ENCODE assay signal across 7 mouse cellular contexts in the genomic region with DNA sequence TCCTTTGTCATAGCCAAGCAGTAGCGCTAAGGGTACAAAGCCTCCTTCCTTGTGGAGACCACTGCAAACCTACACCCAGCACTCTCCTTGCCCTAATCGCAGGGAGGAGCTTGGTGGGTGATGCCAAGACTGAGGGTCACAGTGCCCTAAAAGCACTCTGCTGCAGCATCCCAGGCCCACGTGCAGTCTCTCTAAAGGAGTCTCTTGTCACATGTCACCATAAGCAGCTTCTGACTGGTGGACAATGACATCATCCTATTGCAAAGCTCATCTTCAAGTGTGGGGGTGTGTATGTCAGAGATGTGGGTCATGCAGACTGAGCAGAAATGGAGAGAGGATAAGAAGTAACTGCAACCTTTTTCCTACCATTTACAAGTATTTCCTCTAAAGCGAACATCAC. TPM values are rescaled to one million over a fixed set of nuclear protein-coding genes. Genes with fewer than 3 reads are reported as not detected.
A peak's percentile ranks its signal among the peaks of the same experiment; 100 is the strongest.
DNase-seq lines count a peak whose midpoint lies in the region; ATAC-seq lines count a peak whose summit lies in the region.

No protein-coding gene starts in this region.

- peaks cover 42% of the 10 kb centered on the region for H3K4me1 ChIP-seq in liver, embryonic 13.5 days (replicated peaks)
- peaks cover 25% of the 10 kb centered on the region for H3K4me1 ChIP-seq in liver, embryonic 11.5 days (replicated peaks; ENCODE audit: control insufficient read depth, insufficient read depth, low read length)

- no peaks in the 10 kb centered on the region for H3K9me3 ChIP-seq in liver, embryonic 13.5 days (replicated peaks)
- H3K9me3 ChIP-seq in liver, embryonic 11.5 days (ENCODE audit: control insufficient read depth, low read length): no peaks in the 10 kb centered on the region

- no peak overlapping the region for H3K4me3 ChIP-seq in liver, embryonic 13.5 days (replicated peaks)
- H3K4me3 ChIP-seq in liver, embryonic 11.5 days (ENCODE audit: low read depth, low read length): no peak overlapping the region

- H3K9ac ChIP-seq in liver, embryonic 13.5 days: no peak overlapping the region
- H3K9ac ChIP-seq in liver, embryonic 11.5 days (ENCODE audit: low read depth, low read length): no peak overlapping the region

- 63% methylated on average over 4 of the region's 4 CpGs for WGBS in liver, embryonic 13.5 days (ENCODE audit: insufficient replicate concordance)
- 79% methylated on average over 4 of the region's 4 CpGs for WGBS in liver, embryonic 11.5 days

- H3K36me3 ChIP-seq in liver, embryonic 13.5 days: peaks cover 8% of the 10 kb centered on the region; the same call in 1 of the 2 replicates
- H3K36me3 ChIP-seq in liver, embryonic 11.5 days (ENCODE audit: control insufficient read depth, insufficient read depth, low read length): peaks cover 12% of the 10 kb centered on the region

- no peak for ATAC-seq in liver, embryonic 13.5 days (ENCODE audit: low read depth)
- ATAC-seq in liver, embryonic 11.5 days (replicated peaks; ENCODE audit: low FRiP score): no peak

- intact Hi-C loops in left cerebral cortex, postnatal 10 days (cut with DNase I): no loop called here

- H3K27me3 ChIP-seq in liver, embryonic 13.5 days: peaks cover 58% of the 10 kb centered on the region
- H3K27me3 ChIP-seq in liver, embryonic 11.5 days (replicated peaks; ENCODE audit: control insufficient read depth, insufficient read depth, low read length): no peaks in the 10 kb centered on the region; the same call in 1 of the 2 replicates

- peak overlapping the region; percentile 76; the same call in 1 of the 2 replicates for H3K4me2 ChIP-seq in liver, embryonic 13.5 days
- H3K4me2 ChIP-seq in liver, embryonic 11.5 days: no peak overlapping the region

- no peak for DNase-seq in liver, embryonic 13.5 days
- no peak for DNase-seq in liver, embryonic 11.5 days (ENCODE audit: low spot score)
- DNase-seq in cerebellum, postnatal 36 days: peak; percentile 43 to 57
- DNase-seq in left cerebral cortex, postnatal 10 days (ENCODE audit: extremely low spot score in 1 of 2, low spot score in 2 of 2): peak; percentile 51 to 63
- DNase-seq in right cerebral cortex, postnatal 25 days: peak; percentile 57
- DNase-seq in adrenal gland, adult 18-20 months (ENCODE audit: low spot score in 2 of 2): no peak
- DNase-seq in urinary bladder, adult 2 months (ENCODE audit: low spot score): no peak

- H3K27ac ChIP-seq in liver, embryonic 13.5 days: no peak overlapping the region
- H3K27ac ChIP-seq in liver, embryonic 11.5 days (ENCODE audit: low read depth, low read length): no peak overlapping the region

RNA-seq across cellular contexts. Expression of gene Atp8b2, which starts 3.9 kb away (rescaled TPM):
- polyA plus RNA-seq in liver, embryonic 13.5 days (2015; fragmentation: Nextera tagmentation; extraction: Ambion mirVana): 1.4 and 2.2 TPM in 2 replicates
- 7.7 and 9.1 TPM in 2 replicates for polyA plus RNA-seq in liver, embryonic 11.5 days (2014; fragmentation: Nextera tagmentation; extraction: Ambion mirVana)
- total RNA-seq in left cerebral cortex, postnatal 10 days (2021): 10 to 100 TPM; 77.0 to 88.7 TPM
- 10 to 100 TPM; 26.5 to 39.9 TPM for total RNA-seq in adrenal gland, adult 18-20 months (2021)
- polyA plus RNA-seq in urinary bladder, adult 2 months (2012; rRNA removed): 32.0 and 35.8 TPM in 2 replicates

RNA-seq across cellular contexts. Expression of gene Hax1, which starts 39.1 kb away (rescaled TPM):
- polyA plus RNA-seq in liver, embryonic 13.5 days (2015; fragmentation: Nextera tagmentation; extraction: Ambion mirVana): 130 and 137 TPM in 2 replicates
- polyA plus RNA-seq in liver, embryonic 11.5 days (2014; fragmentation: Nextera tagmentation; extraction: Ambion mirVana): 187 TPM in 2 replicates
- total RNA-seq in left cerebral cortex, postnatal 10 days (2021): 10 to 100 TPM; 53.4 to 60.2 TPM
- 100 to 1,000 TPM; 150 to 153 TPM for total RNA-seq in adrenal gland, adult 18-20 months (2021)
- 82.4 and 102 TPM in 2 replicates for polyA plus RNA-seq in urinary bladder, adult 2 months (2012; rRNA removed)

RNA-seq across cellular contexts. Expression of gene Il6ra, which starts 46.4 kb away (rescaled TPM):
- 1.9 and 2.2 TPM in 2 replicates for polyA plus RNA-seq in liver, embryonic 13.5 days (2015; fragmentation: Nextera tagmentation; extraction: Ambion mirVana)
- 0.71 and 1.0 TPM in 2 replicates for polyA plus RNA-seq in liver, embryonic 11.5 days (2014; fragmentation: Nextera tagmentation; extraction: Ambion mirVana)
- 1 to 10 TPM; 4.1 to 4.4 TPM for total RNA-seq in left cerebral cortex, postnatal 10 days (2021)
- total RNA-seq in adrenal gland, adult 18-20 months (2021): 10 to 100 TPM in 1 of 2 experiments, 1 to 10 TPM in 1; 7.8 to 13.9 TPM
- polyA plus RNA-seq in urinary bladder, adult 2 months (2012; rRNA removed): 5.3 and 7.9 TPM in 2 replicates

Comparison
In these comparisons a context has a peak if more than half of its experiments do, and no peak if none do; other contexts are left out.
1. DNase-seq: peak in cerebellum, postnatal 36 days (2 of 2), left cerebral cortex, postnatal 10 days (2 of 2) and right cerebral cortex, postnatal 25 days (single experiment); none in liver, embryonic 13.5 days (single experiment), liver, embryonic 11.5 days (single experiment), adrenal gland, adult 18-20 months (0 of 2) and urinary bladder, adult 2 months (single experiment).